Mouse (Mus musculus): ENCODE measurements at regions not wholly inside any gene's neighbourhood (a gene's known extent, or its start where the extent isn't known, plus 50 kb on each side); places are given as distances from the start of the nearest gene placed in this dataset.

DNA sequence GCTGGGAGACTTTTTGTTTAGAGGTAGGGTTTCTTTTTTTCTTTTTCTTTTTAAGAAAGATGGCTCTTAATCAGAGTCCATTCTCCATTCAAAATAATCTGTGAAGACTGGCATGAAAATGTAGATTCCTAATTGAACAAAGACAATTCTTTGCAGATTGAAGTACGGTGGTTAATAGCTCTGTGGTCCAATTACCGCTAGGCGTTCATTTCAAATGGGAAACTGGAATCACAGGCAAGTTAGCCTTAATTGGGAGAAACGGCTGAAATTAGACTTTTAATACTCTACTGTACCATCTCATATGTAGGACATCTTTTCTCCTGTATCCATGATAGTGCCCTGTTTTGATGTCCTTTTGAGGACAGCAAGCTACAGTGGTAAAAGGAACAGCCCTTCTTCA, 61.2 kb downstream of the Ascl1 start:
- Histone ChIP-seq H3K9me3 (ENCODE audit: low read length) (no peaks in the 10 kb centered on the region), H3K27ac (ENCODE audit: low read length) (no peak overlapping the region), H3K4me3 (ENCODE audit: low read length) (no peak overlapping the region), H3K27me3 (ENCODE audit: insufficient read depth, low read length) (no peaks in the 10 kb centered on the region), H3K4me1 (ENCODE audit: insufficient read depth, low read length) (no peaks in the 10 kb centered on the region), H3K4me2 (replicated peaks; ENCODE audit: low read depth, low read length) (no peak overlapping the region), H3K36me3 (ENCODE audit: insufficient read depth, low read length) (no peaks in the 10 kb centered on the region), H3K9ac (replicated peaks; ENCODE audit: low read length) (no peak overlapping the region)
- ATAC-seq (ENCODE audit: low FRiP score, low TSS enrichment): no peak
- 92% methylated on average over 4 of the region's 4 CpGs for WGBS

DNA sequence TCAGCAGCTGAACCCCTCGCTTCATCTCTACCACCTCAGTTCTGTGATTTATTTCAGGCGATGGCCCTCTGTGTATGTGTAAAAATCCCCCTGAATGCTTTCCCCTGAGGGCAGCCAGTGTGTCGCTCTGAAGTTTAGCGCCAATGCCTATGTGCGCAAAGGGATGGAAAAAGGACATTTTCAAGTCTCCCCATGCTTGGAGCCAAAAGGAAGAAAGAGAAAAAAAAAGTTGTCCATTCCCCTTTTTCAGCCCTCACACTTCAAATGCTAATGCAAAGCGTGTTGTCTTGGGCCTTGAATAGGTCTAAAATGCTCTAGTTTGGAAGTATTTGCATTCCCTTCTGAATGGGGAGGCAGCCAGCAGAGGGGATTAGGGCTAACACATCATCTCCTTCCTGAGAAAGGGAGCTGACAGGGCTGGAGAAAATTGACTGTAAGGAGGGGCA, 73.5 kb downstream of the Ascl1 start:
- Histone ChIP-seq H3K27me3 (ENCODE audit: insufficient read depth, low read length) (no peaks in the 10 kb centered on the region), H3K4me1 (ENCODE audit: insufficient read depth, low read length) (no peaks in the 10 kb centered on the region), H3K9ac (replicated peaks; ENCODE audit: low read length) (no peak overlapping the region), H3K4me3 (ENCODE audit: low read length) (no peak overlapping the region), H3K36me3 (ENCODE audit: insufficient read depth, low read length) (no peaks in the 10 kb centered on the region), H3K27ac (ENCODE audit: low read length) (no peak overlapping the region), H3K4me2 (replicated peaks; ENCODE audit: low read depth, low read length) (no peak overlapping the region), H3K9me3 (ENCODE audit: low read length) (no peaks in the 10 kb centered on the region)
- WGBS: 22% methylated on average over 6 of the region's 6 CpGs
- ATAC-seq (ENCODE audit: low FRiP score, low TSS enrichment): no peak

DNA sequence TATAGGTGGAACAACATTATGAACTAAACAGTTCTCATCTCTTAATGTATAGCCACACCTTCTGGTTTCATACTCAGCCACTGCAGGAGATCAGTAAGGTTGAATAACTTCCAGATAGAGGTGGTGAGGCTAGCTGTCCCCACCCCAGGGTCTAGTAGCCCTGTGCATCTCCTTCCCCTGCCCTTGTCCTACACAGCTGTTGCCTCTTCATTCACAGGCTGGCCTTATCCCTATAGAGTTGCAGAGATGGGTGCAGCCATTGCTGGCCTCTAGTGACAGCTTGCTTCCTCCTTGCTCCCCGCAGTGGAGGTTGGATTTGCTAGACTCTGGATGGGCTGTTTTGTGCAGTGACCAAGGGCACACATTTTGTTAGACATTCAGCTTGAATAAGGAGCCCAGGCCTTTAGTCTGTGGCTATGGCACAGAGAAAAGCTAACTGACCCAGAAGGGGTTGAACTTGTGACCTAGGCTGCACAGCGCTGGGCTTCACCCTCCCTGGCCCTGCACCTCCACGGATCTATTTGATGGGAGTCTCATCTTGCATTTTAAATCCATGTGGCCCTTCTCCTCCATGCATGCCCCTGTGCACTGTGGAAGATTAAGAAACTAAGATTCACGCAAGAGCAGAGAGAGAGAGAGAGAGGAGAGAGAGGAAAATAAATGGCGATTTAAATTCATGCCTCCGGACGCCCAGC, 74.1 kb downstream of the Ascl1 start:
- Histone ChIP-seq H3K36me3 (ENCODE audit: insufficient read depth, low read length) (no peaks in the 10 kb centered on the region), H3K27ac (ENCODE audit: low read length) (no peak overlapping the region), H3K4me1 (ENCODE audit: insufficient read depth, low read length) (no peaks in the 10 kb centered on the region), H3K4me3 (ENCODE audit: low read length) (no peak overlapping the region), H3K9ac (replicated peaks; ENCODE audit: low read length) (no peak overlapping the region), H3K4me2 (replicated peaks; ENCODE audit: low read depth, low read length) (no peak overlapping the region), H3K9me3 (ENCODE audit: low read length) (no peaks in the 10 kb centered on the region), H3K27me3 (ENCODE audit: insufficient read depth, low read length) (no peaks in the 10 kb centered on the region)
- 31% methylated on average over 7 of the region's 7 CpGs for WGBS
- no peak for ATAC-seq (ENCODE audit: low FRiP score, low TSS enrichment)

DNA sequence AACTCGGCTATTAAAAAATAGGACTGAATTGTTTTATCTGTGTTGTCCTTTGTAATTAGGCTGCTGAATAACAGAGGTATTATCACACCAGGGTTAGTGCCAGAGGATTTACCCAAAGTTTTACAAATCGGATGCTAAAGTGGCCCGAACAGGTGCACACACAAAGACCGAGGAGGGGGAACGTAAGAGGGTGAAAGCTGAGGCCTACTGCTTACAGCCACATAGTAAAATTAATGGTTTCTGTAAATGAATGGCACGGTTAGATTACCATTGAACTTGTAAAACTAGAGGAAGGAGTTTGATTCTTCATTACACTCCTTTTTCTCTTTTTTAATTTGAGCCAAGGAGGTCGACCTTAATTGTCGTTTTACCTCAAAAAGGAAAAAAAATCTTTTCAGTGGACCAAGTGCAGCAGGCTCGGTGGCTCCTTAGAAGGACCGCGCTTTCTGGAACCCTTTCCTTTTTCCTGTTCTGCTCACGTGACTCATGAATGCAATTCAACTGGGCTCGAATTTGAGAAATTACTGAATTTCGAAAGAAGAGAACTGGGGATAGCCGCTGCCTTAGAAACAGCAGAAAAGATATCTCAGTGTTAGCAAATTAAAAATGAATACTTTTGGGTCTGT, 99.1 kb downstream of the Ascl1 start:
- ATAC-seq (ENCODE audit: low FRiP score, low TSS enrichment): no peak
- Histone ChIP-seq H3K4me3 (ENCODE audit: low read length) (no peak overlapping the region), H3K9ac (replicated peaks; ENCODE audit: low read length) (no peak overlapping the region), H3K27ac (ENCODE audit: low read length) (no peak overlapping the region), H3K9me3 (ENCODE audit: low read length) (no peaks in the 10 kb centered on the region), H3K27me3 (ENCODE audit: insufficient read depth, low read length) (no peaks in the 10 kb centered on the region), H3K36me3 (ENCODE audit: insufficient read depth, low read length) (no peaks in the 10 kb centered on the region), H3K4me2 (replicated peaks; ENCODE audit: low read depth, low read length) (no peak overlapping the region), H3K4me1 (ENCODE audit: insufficient read depth, low read length) (no peaks in the 10 kb centered on the region)
- WGBS: 52% methylated on average over 15 of the region's 15 CpGs

DNA sequence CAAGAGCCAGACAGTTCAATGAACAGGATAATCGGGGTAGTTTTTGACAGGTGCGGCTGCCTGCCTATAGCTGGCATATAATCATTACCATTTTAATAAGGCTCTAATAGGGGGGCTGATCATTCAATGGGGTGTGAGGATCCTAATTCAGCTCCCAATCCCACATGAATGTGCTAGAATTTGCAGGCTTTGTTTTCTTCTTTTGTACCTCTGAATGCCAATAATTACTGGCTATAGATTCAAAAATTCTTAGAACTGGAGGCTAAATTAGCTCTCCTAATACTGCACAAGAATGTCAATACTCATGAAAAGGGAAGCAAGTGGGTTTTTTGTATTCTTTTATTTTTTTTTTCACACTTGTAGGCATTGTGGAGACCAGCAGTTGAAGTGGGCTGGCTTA, 104.3 kb downstream of the Ascl1 start:
- Histone ChIP-seq H3K27me3 (ENCODE audit: insufficient read depth, low read length) (no peaks in the 10 kb centered on the region), H3K9me3 (ENCODE audit: low read length) (no peaks in the 10 kb centered on the region), H3K9ac (replicated peaks; ENCODE audit: low read length) (no peak overlapping the region), H3K27ac (ENCODE audit: low read length) (no peak overlapping the region), H3K36me3 (ENCODE audit: insufficient read depth, low read length) (no peaks in the 10 kb centered on the region), H3K4me1 (ENCODE audit: insufficient read depth, low read length) (no peaks in the 10 kb centered on the region), H3K4me2 (replicated peaks; ENCODE audit: low read depth, low read length) (no peak overlapping the region), H3K4me3 (ENCODE audit: low read length) (no peak overlapping the region)
- no peak for ATAC-seq (ENCODE audit: low FRiP score, low TSS enrichment)
- WGBS: 75% methylated on average over 2 of the region's 2 CpGs

DNA sequence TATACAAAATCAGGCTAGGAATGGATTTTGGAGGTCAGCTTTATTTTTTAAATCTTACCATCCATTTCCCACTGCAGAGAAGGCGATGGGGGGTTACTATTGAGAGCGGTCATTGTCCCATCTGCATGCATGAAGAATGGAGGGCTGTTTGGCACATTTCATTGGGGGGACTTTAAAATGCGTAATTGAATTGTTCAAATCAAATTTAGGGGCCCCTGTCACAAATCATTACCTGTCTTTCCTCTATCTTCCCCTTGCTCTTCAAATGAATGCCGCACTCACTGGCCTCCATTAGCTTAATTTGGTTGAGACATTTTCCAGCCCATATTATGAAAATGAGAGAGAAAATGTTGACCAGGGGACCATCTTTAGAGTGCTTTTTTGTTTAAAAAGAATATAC, 108.2 kb downstream of the Ascl1 start:
- no peaks in the 10 kb centered on the region for H3K36me3 ChIP-seq (ENCODE audit: insufficient read depth, low read length)
- H3K4me2 ChIP-seq (replicated peaks; ENCODE audit: low read depth, low read length): no peak overlapping the region
- no peaks in the 10 kb centered on the region for H3K27me3 ChIP-seq (ENCODE audit: insufficient read depth, low read length)
- no peak overlapping the region for H3K9ac ChIP-seq (replicated peaks; ENCODE audit: low read length)
- 92% methylated on average over 4 of the region's 4 CpGs for WGBS
- no peaks in the 10 kb centered on the region for H3K9me3 ChIP-seq (ENCODE audit: low read length)
- H3K4me1 ChIP-seq (ENCODE audit: insufficient read depth, low read length): no peaks in the 10 kb centered on the region
- H3K4me3 ChIP-seq (ENCODE audit: low read length): no peak overlapping the region
- ATAC-seq (ENCODE audit: low FRiP score, low TSS enrichment): no peak
- no peak overlapping the region for H3K27ac ChIP-seq (ENCODE audit: low read length)

DNA sequence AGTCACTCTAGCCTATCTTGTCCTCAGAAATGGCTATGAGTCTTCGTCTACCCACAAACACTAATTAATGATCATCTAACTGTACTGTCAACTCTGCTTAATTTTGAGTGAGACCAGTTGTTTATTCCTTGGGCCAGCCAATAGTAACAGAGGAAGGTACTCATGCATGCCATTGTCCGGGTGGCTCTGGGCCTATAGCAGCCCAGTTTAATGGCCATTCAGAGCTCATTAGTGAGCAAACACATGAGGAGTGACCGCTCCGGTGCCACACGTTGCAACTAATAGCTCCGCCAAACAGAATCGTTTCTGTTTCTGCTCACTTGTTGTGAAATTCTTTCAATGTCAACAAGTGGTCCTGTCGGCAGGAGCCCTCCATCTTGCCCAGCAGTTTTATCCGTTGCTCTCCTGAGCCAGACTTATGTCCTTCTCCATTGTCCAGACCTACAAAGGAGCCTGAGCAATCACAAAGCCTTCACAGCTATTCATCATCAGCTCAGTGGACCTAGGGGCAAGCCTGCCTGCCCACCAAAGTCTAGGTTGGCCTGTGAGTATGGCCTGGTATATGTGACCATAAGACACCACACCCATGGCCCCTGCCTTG, 108.8 kb downstream of the Ascl1 start:
- H3K36me3 ChIP-seq (ENCODE audit: insufficient read depth, low read length): no peaks in the 10 kb centered on the region
- no peak overlapping the region for H3K27ac ChIP-seq (ENCODE audit: low read length)
- H3K9me3 ChIP-seq (ENCODE audit: low read length): no peaks in the 10 kb centered on the region
- H3K9ac ChIP-seq (replicated peaks; ENCODE audit: low read length): no peak overlapping the region
- H3K27me3 ChIP-seq (ENCODE audit: insufficient read depth, low read length): no peaks in the 10 kb centered on the region
- H3K4me3 ChIP-seq (ENCODE audit: low read length): no peak overlapping the region
- WGBS: 80% methylated on average over 9 of the region's 9 CpGs
- no peak overlapping the region for H3K4me2 ChIP-seq (replicated peaks; ENCODE audit: low read depth, low read length)
- no peak for ATAC-seq (ENCODE audit: low FRiP score, low TSS enrichment)
- H3K4me1 ChIP-seq (ENCODE audit: insufficient read depth, low read length): no peaks in the 10 kb centered on the region

DNA sequence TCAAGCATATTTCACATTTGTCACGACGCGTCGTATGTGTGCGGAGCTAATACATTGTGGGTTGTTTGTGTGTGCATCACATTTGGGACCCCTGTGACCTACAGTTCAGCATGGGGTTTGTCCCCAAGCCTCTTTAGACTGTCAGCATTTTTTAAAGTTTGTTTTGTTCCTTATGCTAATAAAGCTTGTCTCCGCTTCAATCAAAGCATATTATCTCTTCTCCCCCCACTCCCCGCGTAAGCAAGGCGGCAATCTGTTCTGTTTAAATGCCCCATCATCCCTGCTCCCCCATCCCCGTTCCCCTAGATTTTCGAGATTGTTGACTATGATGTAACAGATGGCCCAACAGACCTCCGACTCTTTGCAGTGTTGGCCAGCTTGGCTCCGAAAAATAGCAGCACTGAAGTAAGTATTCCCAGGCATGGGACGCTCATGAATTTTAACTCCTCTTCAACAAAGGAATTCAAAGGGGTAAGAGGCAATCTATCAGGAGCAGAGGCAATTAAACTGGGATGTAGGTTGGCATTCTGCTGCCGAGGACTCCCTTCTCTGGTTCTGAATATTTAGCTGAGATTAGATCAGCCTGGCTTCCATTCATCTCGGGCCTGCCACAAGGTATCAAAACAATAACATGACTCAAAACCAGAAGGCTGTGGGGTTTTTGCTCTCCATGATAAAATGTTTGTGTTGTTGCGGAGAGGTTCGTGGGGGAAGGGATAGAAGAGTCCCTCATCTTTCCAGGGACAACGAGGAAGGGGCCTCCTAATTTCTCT, 141.9 kb downstream of the Ascl1 start:
- Histone ChIP-seq H3K27me3 (ENCODE audit: insufficient read depth, low read length) (no peaks in the 10 kb centered on the region), H3K9me3 (ENCODE audit: low read length) (no peaks in the 10 kb centered on the region), H3K9ac (replicated peaks; ENCODE audit: low read length) (no peak overlapping the region), H3K36me3 (ENCODE audit: insufficient read depth, low read length) (no peaks in the 10 kb centered on the region), H3K4me2 (replicated peaks; ENCODE audit: low read depth, low read length) (no peak overlapping the region), H3K27ac (ENCODE audit: low read length) (no peak overlapping the region), H3K4me1 (ENCODE audit: insufficient read depth, low read length) (no peaks in the 10 kb centered on the region), H3K4me3 (ENCODE audit: low read length) (no peak overlapping the region)
- ATAC-seq (ENCODE audit: low FRiP score, low TSS enrichment): no peak
- WGBS: 68% methylated on average over 19 of the region's 19 CpGs

DNA sequence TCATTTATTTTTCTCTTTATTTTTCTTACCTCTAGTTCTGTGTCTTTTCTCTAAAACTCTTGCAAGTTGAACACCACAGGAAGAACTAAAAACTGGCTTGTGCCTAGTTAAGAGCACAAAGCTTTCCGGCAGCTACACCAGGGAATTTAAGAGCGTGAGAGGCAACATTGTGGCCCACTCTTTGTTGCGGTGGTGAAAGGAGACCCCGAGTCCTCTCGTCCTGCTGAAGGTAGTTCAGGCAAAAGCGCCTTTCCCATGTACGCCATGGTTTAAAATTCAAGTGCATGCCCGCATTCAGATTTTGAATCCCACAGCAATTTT, 142.4 kb downstream of the Ascl1 start:
- Histone ChIP-seq H3K4me2 (replicated peaks; ENCODE audit: low read depth, low read length) (no peak overlapping the region), H3K27me3 (ENCODE audit: insufficient read depth, low read length) (no peaks in the 10 kb centered on the region), H3K27ac (ENCODE audit: low read length) (no peak overlapping the region), H3K36me3 (ENCODE audit: insufficient read depth, low read length) (no peaks in the 10 kb centered on the region), H3K9me3 (ENCODE audit: low read length) (no peaks in the 10 kb centered on the region), H3K4me1 (ENCODE audit: insufficient read depth, low read length) (no peaks in the 10 kb centered on the region), H3K4me3 (ENCODE audit: low read length) (no peak overlapping the region), H3K9ac (replicated peaks; ENCODE audit: low read length) (no peak overlapping the region)
- no peak for ATAC-seq (ENCODE audit: low FRiP score, low TSS enrichment)
- WGBS: 89% methylated on average over 8 of the region's 8 CpGs

DNA sequence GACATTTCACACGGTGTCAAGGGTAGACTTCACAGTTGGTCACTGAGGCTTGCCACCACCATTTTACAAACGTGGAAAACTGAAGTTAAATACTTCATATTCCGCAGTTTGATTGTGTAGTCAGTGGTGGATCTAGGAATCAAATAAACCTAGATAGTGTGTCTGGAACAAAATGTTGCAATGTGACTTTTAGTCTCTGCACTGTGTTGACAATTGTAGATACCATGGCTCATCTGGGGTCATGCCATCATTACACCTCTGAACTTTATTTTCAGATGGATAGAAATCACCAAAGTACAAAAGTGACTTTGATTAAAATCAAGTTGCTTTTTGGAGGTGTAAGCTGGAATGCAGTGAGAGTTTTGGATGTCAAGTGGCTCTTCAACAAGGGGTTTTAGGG, 158.3 kb downstream of the Ascl1 start:
- 80% methylated on average over 3 of the region's 3 CpGs for WGBS
- Histone ChIP-seq H3K27ac (ENCODE audit: low read length) (no peak overlapping the region), H3K9ac (replicated peaks; ENCODE audit: low read length) (no peak overlapping the region)

More for the DNA sequence above, 158.3 kb downstream of the Ascl1 start:
- no peaks in the 10 kb centered on the region for H3K9me3 ChIP-seq (ENCODE audit: low read length)
- no peaks in the 10 kb centered on the region for H3K36me3 ChIP-seq (ENCODE audit: insufficient read depth, low read length)
- no peak for ATAC-seq (ENCODE audit: low FRiP score, low TSS enrichment)
- no peaks in the 10 kb centered on the region for H3K4me1 ChIP-seq (ENCODE audit: insufficient read depth, low read length)
- no peak overlapping the region for H3K4me2 ChIP-seq (replicated peaks; ENCODE audit: low read depth, low read length)
- H3K27me3 ChIP-seq (ENCODE audit: insufficient read depth, low read length): no peaks in the 10 kb centered on the region
- no peak overlapping the region for H3K4me3 ChIP-seq (ENCODE audit: low read length)

Measured in kidney, embryonic 16.5 days (tissue).